Mouse (Mus musculus) left cerebral cortex, postnatal 14 days (tissue): ENCODE results near the gene Pemt. TPM values are rescaled to one million over a fixed set of nuclear protein-coding genes. Genes with fewer than 3 reads are reported as not detected.

Experiments
- DNase-seq, 2 experiments: peaks; one replicate each; pipeline ENCODE4 v3.0.0; 2021 to 2022; ENCODE audit warnings: low spot score in 2 of 2, mixed read lengths in 1 of 2
- intact Hi-C: fragments of 180-260 bp; cut with DNase I; formaldehyde crosslinking; loops from one replicate; pipeline ENCODE4 v1.15.1; 2025
- total RNA-seq, 2 experiments: library from RNA; stranded (reverse); gene quantifications; 2 replicates each; pipeline ENCODE4 v1.2.3; 2021

Pemt gene
- total RNA-seq, 2 experiments from 2014 or later, result 4.9 to 6.1 TPM

DNA sequence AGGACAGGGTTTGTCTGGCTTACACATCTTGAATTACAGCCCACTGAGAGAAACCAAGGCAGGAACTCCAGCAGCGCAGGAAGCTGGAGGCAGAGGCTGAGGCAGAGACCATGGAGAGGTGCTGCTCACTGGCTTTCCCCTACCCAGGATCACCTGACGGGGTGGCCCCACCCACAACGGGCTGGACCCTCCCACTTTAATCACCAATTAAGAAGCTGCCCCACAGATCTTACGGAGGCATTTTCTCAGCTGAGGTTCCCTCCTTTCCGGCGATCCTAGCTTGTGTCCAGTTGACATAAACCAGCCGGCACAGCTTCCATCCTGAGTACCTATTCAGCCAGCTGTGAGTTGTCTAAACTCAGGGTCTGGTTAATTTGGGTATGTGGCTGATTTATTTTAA is 125.0 kb downstream of the Pemt start:
- intact Hi-C loops, result no loop called here
- DNase-seq, result no peak

Other genes starting within 250 kb of the Pemt start
- 10 to 100 TPM; 37.0 to 38.7 TPM for gene Flcn, start 236.5 kb downstream of the Pemt start, total RNA-seq
- gene Nt5m, start 207.0 kb downstream of the Pemt start, total RNA-seq, result 10 to 100 TPM; 55.4 to 61.5 TPM
- gene Cops3, start 206.7 kb downstream of the Pemt start, total RNA-seq, result 10 to 100 TPM; 67.4 to 68.9 TPM
- gene Med9, start 98.3 kb downstream of the Pemt start, total RNA-seq, result 10 to 100 TPM; 34.0 to 34.2 TPM
- gene Rasd1, start 81.5 kb downstream of the Pemt start, total RNA-seq, result 1 to 10 TPM; 6.5 to 6.6 TPM
- gene Rai1, start 58.5 kb upstream of the Pemt start, total RNA-seq, result 10 to 100 TPM; 58.8 to 60.5 TPM
- 10 to 100 TPM; 35.5 to 36.1 TPM for gene Srebf1, start 176.1 kb upstream of the Pemt start, total RNA-seq